Mouse (Mus musculus) C2C12 (cell line): ENCODE measurements around the gene Hcrtr1.

Experiments
- CEBPB ChIP-seq: IDR thresholded peaks from one replicate; pipeline ENCODE4 v1.6.1; 2011; ENCODE audit warnings: low read depth, mild to moderate bottlenecking, control low read depth, moderate library complexity
- CTCF ChIP-seq: IDR thresholded peaks from one replicate; pipeline ENCODE4 v1.5.1; 2011; ENCODE audit not compliant: control insufficient read depth, insufficient read depth, insufficient read length
- MAX ChIP-seq: IDR thresholded peaks from one replicate; pipeline ENCODE4 v1.6.1; 2011; ENCODE audit warnings: mild to moderate bottlenecking, control low read depth
- MYOG ChIP-seq: IDR thresholded peaks from one replicate; pipeline ENCODE4 v1.6.1; 2011; ENCODE audit not compliant: control insufficient read depth, insufficient read length; ENCODE audit errors: extremely low read depth
- USF1 ChIP-seq: IDR thresholded peaks from one replicate; pipeline ENCODE4 v1.6.1; 2011; ENCODE audit warnings: low read depth, mild to moderate bottlenecking, control low read depth, moderate library complexity

GRCm38 (mm10) chr4:130131448-130132105, 7.6 kb downstream of the Hcrtr1 start:
- TF ChIP-seq MYOG (no peak), CTCF (no peak), MAX (no peak), USF1 (no peak), CEBPB (no peak)
